Mouse (Mus musculus) embryonic facial prominence, embryonic 12.5 days (tissue): Measurements from ENCODE around the gene Elovl6. TPM values are rescaled to one million over a fixed set of nuclear protein-coding genes. Genes with fewer than 3 reads are reported as not detected.

Experiments used
- ATAC-seq: fragments of 200-750 bp; cut with Nextera tagmentation; 2 replicates; pipeline ENCODE4 v1.8.0; 2017; ENCODE audit not compliant: insufficient number of reproducible peaks, insufficient read depth, low FRiP score, low TSS enrichment
- H3K27ac ChIP-seq: fragments of 300-500 bp; sonication (generic); 2 replicates; pipeline ENCODE4 v1.5.1; 2016; ENCODE audit warnings: mild to moderate bottlenecking
- H3K27me3 ChIP-seq: fragments of 300-500 bp; sonication (generic); 2 replicates; pipeline ENCODE4 v1.6.1; 2016; ENCODE audit warnings: mild to moderate bottlenecking, moderate library complexity
- H3K36me3 ChIP-seq: fragments of 300-500 bp; sonication (generic); 2 replicates; pipeline ENCODE4 v1.6.1; 2016; ENCODE audit warnings: mild to moderate bottlenecking
- H3K4me1 ChIP-seq: fragments of 300-500 bp; sonication (generic); 2 replicates; pipeline ENCODE4 v1.6.1; 2016
- H3K4me2 ChIP-seq: fragments of 300-500 bp; sonication (generic); replicated peaks from 2 replicates; pipeline ENCODE4 v1.6.1; 2016; ENCODE audit warnings: mild to moderate bottlenecking, moderate library complexity
- H3K4me3 ChIP-seq: fragments of 300-500 bp; sonication (generic); 2 replicates; pipeline ENCODE4 v1.5.1; 2016; ENCODE audit warnings: mild to moderate bottlenecking
- H3K9ac ChIP-seq: fragments of 300-500 bp; sonication (generic); 2 replicates; pipeline ENCODE4 v1.6.1; 2016; ENCODE audit warnings: mild to moderate bottlenecking, moderate library complexity
- H3K9me3 ChIP-seq: fragments of 300-500 bp; sonication (generic); 2 replicates; pipeline ENCODE4 v1.6.1; 2016; ENCODE audit warnings: mild to moderate bottlenecking, moderate library complexity
- WGBS: fragments of 180-500 bp; shearing (Covaris S2); methylation state at CpG from one replicate; pipeline ENCODE4 v1.1.7; 2016; 5-methylcytosine and 5-hydroxymethylcytosine counted together
- polyA plus RNA-seq: library from polyadenylated mRNA; unstranded; fragments of >200 nt; fragmentation: Nextera tagmentation; extraction: Ambion mirVana; gene quantifications from 2 replicates; pipeline ENCODE4 v1.2.1, GENCODE M21; 2016

Elovl6 gene
- polyA plus RNA-seq, 1 experiment from 2014 or later, result 36.4 TPM

DNA sequence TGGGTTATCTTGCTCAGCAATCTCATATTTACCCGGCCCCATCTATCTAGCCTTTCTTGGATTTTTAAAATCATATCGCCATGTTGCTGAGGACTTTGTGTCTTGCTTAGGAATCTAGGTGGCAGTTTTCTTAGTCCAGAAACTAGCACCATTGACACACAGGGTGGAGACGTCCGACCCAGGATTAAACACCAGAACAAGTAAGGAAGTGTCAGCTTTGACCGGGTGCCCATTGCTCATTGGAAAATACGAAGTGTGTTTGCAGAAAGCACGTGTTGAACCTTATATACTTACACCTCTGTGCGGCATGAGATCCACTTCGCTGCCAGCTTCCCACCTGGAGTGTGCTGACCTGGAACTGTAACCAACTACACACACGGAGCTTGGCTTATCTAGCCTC is 57.5 kb downstream of the Elovl6 start:
- no peak overlapping the region for H3K9ac ChIP-seq
- H3K9me3 ChIP-seq, result no peaks in the 10 kb centered on the region
- H3K4me1 ChIP-seq, result no peaks in the 10 kb centered on the region
- no peak overlapping the region for H3K27ac ChIP-seq
- H3K4me3 ChIP-seq, result no peak overlapping the region
- H3K36me3 ChIP-seq, result no peaks in the 10 kb centered on the region
- WGBS, result 92% methylated on average over 10 of the region's 10 CpGs
- H3K4me2 ChIP-seq, result no peak overlapping the region
- no peak for ATAC-seq
- no peaks in the 10 kb centered on the region for H3K27me3 ChIP-seq

DNA sequence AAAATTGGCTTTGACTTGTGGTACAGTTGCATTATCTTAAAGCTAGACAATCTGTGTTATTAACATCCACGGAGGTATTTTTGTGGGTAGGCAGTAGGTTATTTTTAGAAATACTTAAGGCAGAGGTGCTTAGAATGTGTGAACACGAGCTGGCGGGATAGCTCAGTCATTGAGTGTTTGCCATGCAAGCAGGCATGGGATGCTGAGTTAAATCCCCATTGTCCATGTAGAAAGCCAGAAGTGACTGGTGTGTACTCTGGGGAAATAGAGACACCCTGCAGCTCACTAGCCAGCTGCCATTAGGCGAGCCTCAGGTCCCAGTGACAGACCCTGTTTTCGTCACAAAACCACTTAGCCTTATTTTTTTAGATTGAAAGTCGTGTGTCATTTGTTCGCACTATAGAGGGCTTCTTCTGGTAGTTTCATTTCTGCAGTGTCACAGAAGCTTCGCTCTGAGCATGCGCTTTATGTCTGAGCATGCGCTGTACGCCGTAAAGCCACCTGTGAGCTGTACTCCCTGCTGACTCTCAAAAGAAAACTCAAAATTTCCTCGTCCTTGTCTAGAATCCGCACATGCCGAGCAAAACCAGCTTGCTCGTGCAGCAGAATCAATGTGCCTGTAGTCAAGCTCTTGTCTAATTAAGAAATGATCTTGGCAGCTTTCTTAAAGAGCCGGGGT is 58.5 kb downstream of the Elovl6 start:
- Histone ChIP-seq H3K27ac (no peak overlapping the region), H3K36me3 (no peaks in the 10 kb centered on the region), H3K4me1 (no peaks in the 10 kb centered on the region), H3K9ac (no peak overlapping the region), H3K27me3 (no peaks in the 10 kb centered on the region), H3K4me2 (no peak overlapping the region), H3K4me3 (no peak overlapping the region), H3K9me3 (no peaks in the 10 kb centered on the region)
- no peak for ATAC-seq
- 83% methylated on average over 17 of the region's 17 CpGs for WGBS

DNA sequence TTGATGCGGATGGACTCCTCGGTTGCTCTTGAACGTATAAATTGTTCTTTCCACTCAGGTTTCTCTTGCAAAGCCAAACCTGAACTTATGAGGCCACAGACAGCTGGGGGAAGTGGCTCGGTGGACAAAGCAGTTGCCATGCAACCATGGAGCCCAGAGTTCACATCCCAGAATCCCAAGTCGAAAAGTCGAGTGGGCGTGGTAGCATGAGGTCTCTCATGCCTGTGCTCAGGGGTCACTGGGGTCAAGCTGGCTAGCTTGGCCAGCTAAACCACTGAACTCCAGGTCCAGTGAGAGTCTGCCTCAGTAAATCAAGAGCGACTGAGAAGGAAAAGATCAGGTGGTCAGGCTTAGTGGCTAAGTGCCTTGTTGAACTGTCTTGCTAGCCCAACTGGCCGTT is 59.1 kb downstream of the Elovl6 start:
- Histone ChIP-seq H3K4me1 (no peaks in the 10 kb centered on the region), H3K27me3 (no peaks in the 10 kb centered on the region), H3K4me2 (no peak overlapping the region), H3K36me3 (no peaks in the 10 kb centered on the region), H3K27ac (no peak overlapping the region), H3K9me3 (no peaks in the 10 kb centered on the region), H3K4me3 (no peak overlapping the region), H3K9ac (no peak overlapping the region)
- no peak for ATAC-seq
- 77% methylated on average over 9 of the region's 9 CpGs for WGBS

DNA sequence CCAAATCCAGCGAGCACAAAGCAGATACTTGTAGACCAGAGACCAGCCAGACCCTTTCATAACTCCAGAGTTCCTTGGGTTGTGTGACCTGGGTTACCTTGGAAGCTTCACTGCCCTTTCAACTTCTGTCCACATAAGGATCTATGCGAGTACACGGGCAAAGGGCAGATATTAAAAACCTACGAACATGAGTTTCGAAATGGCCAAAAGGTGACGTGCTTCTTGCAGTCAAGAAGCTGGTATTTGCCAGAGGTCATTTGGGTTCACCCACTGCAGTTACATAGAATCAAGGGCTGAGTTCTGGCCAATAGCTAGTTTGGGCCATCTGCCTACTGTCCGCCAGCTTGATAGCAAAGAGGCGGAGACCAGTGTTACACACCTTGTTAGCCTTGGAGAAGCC is 59.6 kb downstream of the Elovl6 start:
- Histone ChIP-seq H3K36me3 (no peaks in the 10 kb centered on the region), H3K27ac (no peak overlapping the region), H3K4me3 (no peak overlapping the region), H3K9ac (no peak overlapping the region), H3K9me3 (no peaks in the 10 kb centered on the region), H3K4me1 (no peaks in the 10 kb centered on the region), H3K27me3 (no peaks in the 10 kb centered on the region), H3K4me2 (no peak overlapping the region)
- 90% methylated on average over 8 of the region's 8 CpGs for WGBS
- no peak for ATAC-seq

DNA sequence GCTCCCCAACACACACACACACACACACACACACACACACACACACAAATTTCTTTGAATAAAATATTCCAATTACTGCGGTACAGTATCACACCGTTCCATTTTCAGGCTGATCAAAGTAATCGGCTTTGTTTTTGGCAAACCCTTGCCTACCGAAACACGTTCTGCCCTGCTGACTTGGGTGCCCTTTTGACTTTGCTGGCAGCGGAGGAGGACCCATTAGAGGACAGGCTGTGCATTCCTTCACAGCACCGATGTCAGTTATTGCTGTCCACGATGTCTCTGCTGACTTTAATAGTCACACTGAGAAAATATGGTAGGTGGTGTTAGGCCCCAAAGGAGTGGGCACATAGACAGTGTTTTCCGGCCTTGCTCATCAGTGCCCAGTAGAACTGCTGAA is 60.8 kb downstream of the Elovl6 start:
- Histone ChIP-seq H3K27me3 (no peaks in the 10 kb centered on the region), H3K9ac (no peak overlapping the region), H3K27ac (no peak overlapping the region), H3K4me1 (no peaks in the 10 kb centered on the region), H3K36me3 (no peaks in the 10 kb centered on the region), H3K4me3 (no peak overlapping the region), H3K9me3 (no peaks in the 10 kb centered on the region), H3K4me2 (no peak overlapping the region)
- 95% methylated on average over 9 of the region's 9 CpGs for WGBS
- no peak for ATAC-seq

DNA sequence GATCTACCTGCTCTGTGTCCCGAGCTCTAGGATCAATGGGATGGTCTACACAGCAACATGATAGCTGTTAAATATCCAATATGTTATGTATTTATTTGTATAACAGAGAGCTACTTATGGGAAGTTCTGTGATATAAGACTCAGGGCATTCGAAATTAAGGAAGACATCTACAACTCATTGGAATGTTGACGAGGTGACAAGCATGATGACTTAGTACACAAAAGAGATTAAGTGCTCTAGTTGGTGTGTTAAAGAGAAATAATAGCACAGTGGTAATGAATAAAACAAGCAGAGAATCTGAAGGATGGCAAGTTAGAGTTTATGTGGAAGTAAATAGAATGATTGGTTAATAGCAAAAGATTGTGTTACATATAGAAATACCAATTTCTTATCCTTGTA is 61.6 kb downstream of the Elovl6 start:
- Histone ChIP-seq H3K9me3 (no peaks in the 10 kb centered on the region), H3K4me2 (no peak overlapping the region), H3K27me3 (no peaks in the 10 kb centered on the region), H3K4me3 (no peak overlapping the region), H3K9ac (no peak overlapping the region), H3K27ac (no peak overlapping the region), H3K36me3 (no peaks in the 10 kb centered on the region), H3K4me1 (no peaks in the 10 kb centered on the region)
- no peak for ATAC-seq
- 85% methylated on average over 3 of the region's 3 CpGs for WGBS

DNA sequence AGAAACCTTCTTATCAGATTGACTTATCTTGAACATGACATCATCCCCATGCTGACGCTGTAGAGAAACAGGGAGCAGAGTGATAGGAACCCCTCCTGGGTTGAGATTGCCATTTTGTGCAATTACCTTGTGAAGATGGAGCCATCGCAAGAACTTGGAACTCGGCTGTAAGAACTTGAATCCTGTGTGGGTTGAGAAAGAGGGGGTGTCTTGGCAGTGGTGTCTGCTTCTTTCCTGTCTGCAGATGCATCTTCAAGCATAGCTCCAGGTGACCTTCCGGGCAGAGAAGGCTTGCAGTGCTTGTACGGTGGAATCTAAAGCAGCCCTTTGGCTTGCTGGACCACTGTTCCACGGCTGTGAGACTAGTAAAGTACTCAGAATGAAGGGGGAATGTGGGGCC is 63.9 kb downstream of the Elovl6 start:
- WGBS, result 91% methylated on average over 6 of the region's 6 CpGs
- H3K9ac ChIP-seq, result no peak overlapping the region
- H3K4me2 ChIP-seq, result no peak overlapping the region
- H3K4me3 ChIP-seq, result no peak overlapping the region
- H3K27me3 ChIP-seq, result no peaks in the 10 kb centered on the region
- H3K9me3 ChIP-seq, result no peaks in the 10 kb centered on the region
- H3K36me3 ChIP-seq, result no peaks in the 10 kb centered on the region
- H3K27ac ChIP-seq, result no peak overlapping the region
- no peak for ATAC-seq
- H3K4me1 ChIP-seq, result no peaks in the 10 kb centered on the region

DNA sequence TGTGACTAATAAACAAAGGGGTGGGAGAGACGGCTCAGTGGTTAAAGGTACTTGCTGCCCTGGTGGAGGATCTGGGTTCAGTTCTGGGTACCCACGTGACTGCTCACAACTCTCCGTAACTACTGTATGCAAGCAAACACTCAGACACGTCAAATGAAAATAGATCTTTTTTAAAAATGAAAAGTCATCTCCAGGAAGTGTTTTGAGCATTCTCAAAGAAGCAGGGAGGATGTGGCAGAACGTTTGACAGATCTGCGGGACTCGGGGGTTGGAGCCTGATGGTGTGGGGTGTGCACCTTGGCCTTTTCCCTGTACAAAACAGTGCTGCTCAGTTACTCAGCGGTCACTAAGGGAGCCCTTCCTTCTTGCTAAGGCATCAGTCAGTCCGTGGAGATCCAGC is 70.1 kb downstream of the Elovl6 start:
- Histone ChIP-seq H3K9me3 (no peaks in the 10 kb centered on the region), H3K27ac (no peak overlapping the region), H3K36me3 (no peaks in the 10 kb centered on the region), H3K4me3 (no peak overlapping the region), H3K4me1 (no peaks in the 10 kb centered on the region), H3K9ac (no peak overlapping the region), H3K4me2 (no peak overlapping the region), H3K27me3 (no peaks in the 10 kb centered on the region)
- WGBS, result 82% methylated on average over 9 of the region's 9 CpGs
- ATAC-seq, result no peak

DNA sequence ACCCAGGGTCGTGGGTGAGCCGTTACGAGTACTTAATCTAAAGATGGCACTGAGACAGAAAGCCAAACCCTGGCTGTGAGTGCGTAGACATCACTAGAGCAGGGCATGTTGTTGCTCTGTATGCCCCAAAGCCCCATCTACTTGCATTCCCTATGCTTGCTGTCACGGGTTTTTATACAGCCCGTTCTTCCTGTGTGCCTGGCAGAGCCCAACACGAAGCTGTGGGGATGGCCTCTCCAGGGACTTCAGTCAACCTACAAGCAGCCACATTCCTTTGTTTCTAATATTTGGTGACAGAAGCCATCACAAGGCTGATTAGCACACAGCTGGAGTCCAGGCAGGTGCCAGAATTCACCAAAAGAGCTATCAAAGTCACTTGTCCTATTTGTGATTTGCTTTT is 73.3 kb downstream of the Elovl6 start:
- no peaks in the 10 kb centered on the region for H3K27me3 ChIP-seq
- 81% methylated on average over 7 of the region's 7 CpGs for WGBS
- H3K36me3 ChIP-seq, result peaks cover 3% of the 10 kb centered on the region; the same call in 1 of the 2 replicates
- H3K4me3 ChIP-seq, result no peak overlapping the region
- H3K4me2 ChIP-seq, result no peak overlapping the region
- ATAC-seq, result no peak
- no peak overlapping the region for H3K27ac ChIP-seq
- H3K9ac ChIP-seq, result no peak overlapping the region
- no peaks in the 10 kb centered on the region for H3K9me3 ChIP-seq
- H3K4me1 ChIP-seq, result no peaks in the 10 kb centered on the region

DNA sequence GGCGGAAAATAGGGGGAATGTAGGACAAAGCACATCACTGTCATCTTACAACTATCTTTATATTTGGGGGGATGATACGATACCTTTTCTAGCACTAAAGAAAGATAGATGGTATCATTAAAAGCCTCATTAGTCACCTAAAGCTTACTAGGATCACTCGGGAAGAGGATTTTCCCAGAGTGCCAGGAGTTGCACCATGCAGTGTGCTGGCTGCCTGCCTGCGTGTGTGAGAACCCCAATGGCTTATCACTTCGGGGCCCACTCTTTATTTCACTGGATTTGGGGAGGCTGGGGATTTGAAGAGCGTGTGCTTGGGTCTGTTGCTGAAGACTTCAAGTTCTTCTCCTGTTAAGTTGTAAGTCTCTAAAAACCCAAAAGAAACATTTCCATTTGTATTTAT is 73.8 kb downstream of the Elovl6 start:
- Histone ChIP-seq H3K27me3 (no peaks in the 10 kb centered on the region), H3K36me3 (peaks cover 5% of the 10 kb centered on the region; the same call in 1 of the 2 replicates)

DNA sequence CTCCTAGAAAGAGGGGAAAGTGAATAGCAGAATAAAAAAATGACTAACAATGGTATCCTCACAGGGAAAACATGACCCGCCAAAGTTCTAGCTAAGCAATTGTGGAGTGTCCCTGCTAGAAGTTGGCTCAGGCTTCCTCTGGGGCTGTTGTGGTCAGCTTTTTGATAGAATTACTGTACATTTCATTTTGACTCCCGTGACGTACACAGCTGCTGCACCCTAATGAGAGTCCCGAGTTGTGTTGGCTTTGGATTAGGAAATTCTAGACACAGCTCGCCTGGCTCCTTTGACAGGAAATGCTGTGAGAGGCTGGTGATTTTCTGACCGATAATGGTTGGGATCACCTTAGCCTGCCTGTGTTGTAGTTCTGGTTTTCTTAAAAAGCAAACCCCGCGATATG is 79.5 kb downstream of the Elovl6 start:
- H3K4me1 ChIP-seq, result peaks cover 9% of the 10 kb centered on the region; the same call in 1 of the 2 replicates
- H3K27ac ChIP-seq, result no peak overlapping the region
- H3K4me3 ChIP-seq, result no peak overlapping the region
- peaks cover 8% of the 10 kb centered on the region; the same call in 1 of the 2 replicates for H3K36me3 ChIP-seq
- H3K4me2 ChIP-seq, result no peak overlapping the region
- H3K9ac ChIP-seq, result no peak overlapping the region
- 64% methylated on average over 8 of the region's 8 CpGs for WGBS
- H3K27me3 ChIP-seq, result no peaks in the 10 kb centered on the region
- no peak for ATAC-seq
- H3K9me3 ChIP-seq, result no peaks in the 10 kb centered on the region

More for the DNA sequence above, 73.8 kb downstream of the Elovl6 start:
- no peaks in the 10 kb centered on the region for H3K4me1 ChIP-seq
- no peak overlapping the region for H3K27ac ChIP-seq
- no peak overlapping the region for H3K4me2 ChIP-seq
- 80% methylated on average over 6 of the region's 6 CpGs for WGBS
- H3K4me3 ChIP-seq, result no peak overlapping the region
- H3K9me3 ChIP-seq, result no peaks in the 10 kb centered on the region
- no peak for ATAC-seq
- no peak overlapping the region for H3K9ac ChIP-seq

DNA sequence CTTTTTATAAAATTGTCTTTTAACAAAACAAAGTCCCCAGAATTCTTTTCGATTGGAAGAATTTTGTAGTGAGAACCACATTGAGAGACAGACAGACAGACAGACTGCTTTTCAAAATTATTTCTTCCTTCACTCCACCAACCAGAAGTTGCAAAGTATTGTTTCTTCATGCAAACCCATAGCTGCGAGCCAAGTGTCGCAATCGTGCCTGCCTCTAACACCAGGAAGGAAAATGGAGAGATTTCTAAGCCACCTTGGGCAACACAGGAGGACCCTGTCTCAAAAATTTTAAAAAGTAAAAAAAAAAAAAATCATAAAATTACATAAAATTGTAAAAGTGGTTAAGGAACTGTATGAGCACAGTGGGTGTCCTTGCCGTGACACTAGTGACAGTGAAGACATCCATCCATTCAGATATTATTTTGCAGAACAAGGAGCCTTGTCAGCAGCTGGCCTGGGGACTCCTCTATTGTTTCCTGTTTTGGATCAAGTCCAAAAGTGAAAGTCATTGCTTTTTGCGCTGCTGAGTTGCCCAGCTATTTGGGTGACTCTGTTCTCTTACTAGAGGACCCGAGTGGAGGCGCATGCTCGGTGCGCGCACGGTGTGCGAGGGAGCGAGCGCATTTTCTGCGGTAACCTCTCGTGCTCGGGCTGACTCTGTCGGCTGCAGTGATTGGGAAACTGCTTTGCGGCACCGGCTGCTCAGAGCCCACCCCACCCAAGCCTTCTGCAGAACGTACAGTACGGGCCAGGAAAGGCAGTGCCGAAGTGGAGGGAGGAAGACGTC is 80.3 kb downstream of the Elovl6 start:
- WGBS, result 84% methylated on average over 25 of the region's 25 CpGs
- no peak overlapping the region for H3K4me3 ChIP-seq
- H3K4me1 ChIP-seq, result peaks cover 9% of the 10 kb centered on the region; the same call in 1 of the 2 replicates
- H3K9me3 ChIP-seq, result no peaks in the 10 kb centered on the region
- H3K9ac ChIP-seq, result no peak overlapping the region
- H3K27me3 ChIP-seq, result no peaks in the 10 kb centered on the region
- no peak overlapping the region for H3K27ac ChIP-seq
- ATAC-seq, result no peak
- H3K4me2 ChIP-seq, result no peak overlapping the region
- peaks cover 8% of the 10 kb centered on the region; the same call in 1 of the 2 replicates for H3K36me3 ChIP-seq
